Mouse (Mus musculus) kidney, adult 2 months (tissue): ENCODE data around the gene Higd1b. TPM values are rescaled to one million over a fixed set of nuclear protein-coding genes. Genes with fewer than 3 reads are reported as not detected.

Experiments
- DNase-seq: peaks from one replicate; pipeline ENCODE4 v3.0.0; 2021
- H3K27ac ChIP-seq: fragments of 200-500 bp; 2 replicates; pipeline ENCODE4 v1.5.1; 2012; ENCODE audit warnings: low read depth, low read length, control low read depth, inconsistent platforms; ENCODE audit not compliant: insufficient read depth
- H3K27me3 ChIP-seq: fragments of 200-500 bp; replicated peaks from 2 replicates; pipeline ENCODE4 v1.6.1; 2012; ENCODE audit warnings: mild to moderate bottlenecking, moderate library complexity, low read length, inconsistent platforms; ENCODE audit not compliant: control insufficient read depth, insufficient read depth
- H3K36me3 ChIP-seq: fragments of 200-500 bp; 2 replicates; pipeline ENCODE4 v1.6.1; 2012; ENCODE audit warnings: mild to moderate bottlenecking, moderate library complexity, low read length, inconsistent platforms; ENCODE audit not compliant: control insufficient read depth, insufficient read depth
- H3K4me1 ChIP-seq: fragments of 200-500 bp; 2 replicates; pipeline ENCODE4 v1.6.1; 2011; ENCODE audit warnings: low read length; ENCODE audit not compliant: control insufficient read depth, insufficient read depth
- H3K4me3 ChIP-seq: fragments of 200-500 bp; 2 replicates; pipeline ENCODE4 v1.5.1; 2011; ENCODE audit warnings: mild to moderate bottlenecking, low read depth, low read length, control low read depth; ENCODE audit not compliant: insufficient read depth
- CTCF ChIP-seq: fragments of 200-500 bp; conservative IDR thresholded peaks from 2 replicates; pipeline ENCODE4 v1.5.1; 2011; ENCODE audit warnings: low read depth, mild to moderate bottlenecking, control low read depth, low read length, moderate library complexity, mixed read lengths; ENCODE audit not compliant: insufficient read depth, insufficient read length
- POLR2A ChIP-seq: fragments of 200-500 bp; IDR thresholded peaks from one replicate; pipeline ENCODE4 v1.6.1; 2011; ENCODE audit warnings: low read depth, low read length, control low read depth
- WGBS: fragments of 180-500 bp; shearing (Covaris S2); methylation state at CpG from one replicate; pipeline ENCODE4 v1.1.7; 2018; 5-methylcytosine and 5-hydroxymethylcytosine counted together
- polyA plus RNA-seq: library from polyadenylated mRNA; depleted of rRNA; stranded (reverse); fragments of >200 nt; gene quantifications from 2 replicates; pipeline ENCODE4 v1.2.3, GENCODE M21; 2012

Gene Higd1b
- polyA plus RNA-seq, 1 experiment: 4.1 TPM

DNA sequence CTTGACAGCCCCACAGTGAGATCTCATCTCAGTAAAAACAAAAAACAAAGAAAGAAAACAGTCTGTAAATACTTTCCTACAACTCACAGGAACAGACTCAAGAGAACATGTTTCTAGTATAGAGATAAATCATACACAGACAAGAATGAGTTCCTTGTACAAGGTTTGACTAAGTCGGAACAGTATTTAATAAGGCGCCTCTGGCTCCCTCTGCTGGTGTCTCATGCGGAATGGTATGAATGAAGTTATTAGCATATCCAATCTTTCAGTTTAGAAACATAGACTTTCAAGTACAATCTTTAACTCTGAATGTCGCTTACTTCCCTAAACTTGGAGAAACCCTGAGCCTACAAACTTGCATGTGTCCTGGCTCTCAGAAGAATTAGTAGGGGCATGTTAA lies 28.6 kb downstream of the Higd1b start:
- Histone ChIP-seq H3K36me3 (peaks cover 2% of the 10 kb centered on the region), H3K4me3 (no peak overlapping the region), H3K27ac (no peak overlapping the region), H3K27me3 (no peaks in the 10 kb centered on the region), H3K4me1 (no peaks in the 10 kb centered on the region)
- TF ChIP-seq CTCF: peak; percentile 53
- TF ChIP-seq POLR2A: no peak
- 22% methylated on average over 4 of the region's 4 CpGs for WGBS
- DNase-seq: peak; percentile 74

- H3K4me1 ChIP-seq: no peaks in the 10 kb centered on the region
- no peaks in the 10 kb centered on the region for H3K27me3 ChIP-seq
- DNase-seq: no peak
- peaks cover under 1% of the 10 kb centered on the region; the same call in 1 of the 2 replicates for H3K36me3 ChIP-seq
- no peak for TF ChIP-seq POLR2A
- no peak for TF ChIP-seq CTCF
- H3K27ac ChIP-seq: no peak overlapping the region
- no peak overlapping the region for H3K4me3 ChIP-seq
- 87% methylated on average over 7 of the region's 7 CpGs for WGBS
Observed at GRCm38 (mm10) chr11:102874801-102875334, 39.2 kb downstream of the Higd1b start.

- no peaks in the 10 kb centered on the region for H3K27me3 ChIP-seq
- TF ChIP-seq CTCF (no peak), POLR2A (no peak)
- H3K4me1 ChIP-seq: peaks cover 3% of the 10 kb centered on the region; the same call in 1 of the 2 replicates
- DNase-seq: no peak
- H3K4me3 ChIP-seq: no peak overlapping the region
- WGBS: 46% methylated on average over 2 of the region's 2 CpGs
- no peak overlapping the region for H3K27ac ChIP-seq
- H3K36me3 ChIP-seq: no peaks in the 10 kb centered on the region
Observed at GRCm38 (mm10) chr11:102879558-102879957, 43.9 kb downstream of the Higd1b start.

DNA sequence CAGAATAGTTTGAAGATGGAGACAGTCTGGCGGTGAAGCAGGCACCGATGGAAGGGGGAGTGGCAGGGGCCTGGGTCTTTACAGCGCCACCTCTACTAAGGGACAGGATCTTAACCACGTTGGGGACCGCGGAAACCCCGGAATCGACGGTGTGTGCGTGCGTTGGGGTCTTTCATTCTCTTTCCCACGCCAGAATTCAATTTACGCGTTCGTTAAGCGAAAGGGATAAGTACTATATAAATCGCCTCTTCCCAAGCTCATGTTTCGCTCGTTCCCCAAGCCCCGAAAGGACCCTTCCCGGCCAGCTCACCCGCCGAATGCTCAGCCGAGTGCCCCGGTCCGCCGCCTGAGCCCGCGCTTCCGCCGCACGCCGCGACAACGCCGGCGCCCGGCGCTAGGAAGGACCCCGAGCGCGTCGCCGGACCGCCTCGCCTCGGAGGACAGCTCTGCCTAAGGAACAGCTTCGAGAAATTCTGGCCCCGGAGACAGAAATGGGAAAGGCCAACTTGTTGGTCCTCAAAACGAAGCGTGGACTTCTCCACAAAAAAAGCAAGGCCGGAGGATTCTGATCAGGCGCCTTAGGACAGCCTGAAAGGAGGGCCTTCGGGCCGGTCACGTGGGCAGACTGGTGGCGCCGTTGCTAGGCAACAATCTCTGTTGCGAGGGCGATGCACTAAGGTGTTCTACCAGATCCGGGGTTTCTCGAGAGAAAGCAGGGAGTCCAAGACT lies 45.1 kb downstream of the Higd1b start, which contains the start of the genes Eftud2 and Ccdc103:
TSS of gene Eftud2 (minus strand) at position 401 of the 729 bp plus-strand sequence.
TSS of gene Ccdc103 (plus strand) at position 620 of the 729 bp plus-strand sequence.
- no peaks in the 10 kb centered on the region for H3K36me3 ChIP-seq
- peak; percentile 96 for DNase-seq
- WGBS: under 1% methylated on average over 62 of the region's 62 CpGs
- peak within 1 kb of the TSS; percentile 97 for H3K27ac ChIP-seq
- TF ChIP-seq CTCF (no peak), POLR2A (no peak)
- H3K27me3 ChIP-seq: no peaks in the 10 kb centered on the region
- peak within 1 kb of the TSS; percentile 74 for H3K4me3 ChIP-seq
- peaks cover 3% of the 10 kb centered on the region; the same call in 1 of the 2 replicates for H3K4me1 ChIP-seq

DNA sequence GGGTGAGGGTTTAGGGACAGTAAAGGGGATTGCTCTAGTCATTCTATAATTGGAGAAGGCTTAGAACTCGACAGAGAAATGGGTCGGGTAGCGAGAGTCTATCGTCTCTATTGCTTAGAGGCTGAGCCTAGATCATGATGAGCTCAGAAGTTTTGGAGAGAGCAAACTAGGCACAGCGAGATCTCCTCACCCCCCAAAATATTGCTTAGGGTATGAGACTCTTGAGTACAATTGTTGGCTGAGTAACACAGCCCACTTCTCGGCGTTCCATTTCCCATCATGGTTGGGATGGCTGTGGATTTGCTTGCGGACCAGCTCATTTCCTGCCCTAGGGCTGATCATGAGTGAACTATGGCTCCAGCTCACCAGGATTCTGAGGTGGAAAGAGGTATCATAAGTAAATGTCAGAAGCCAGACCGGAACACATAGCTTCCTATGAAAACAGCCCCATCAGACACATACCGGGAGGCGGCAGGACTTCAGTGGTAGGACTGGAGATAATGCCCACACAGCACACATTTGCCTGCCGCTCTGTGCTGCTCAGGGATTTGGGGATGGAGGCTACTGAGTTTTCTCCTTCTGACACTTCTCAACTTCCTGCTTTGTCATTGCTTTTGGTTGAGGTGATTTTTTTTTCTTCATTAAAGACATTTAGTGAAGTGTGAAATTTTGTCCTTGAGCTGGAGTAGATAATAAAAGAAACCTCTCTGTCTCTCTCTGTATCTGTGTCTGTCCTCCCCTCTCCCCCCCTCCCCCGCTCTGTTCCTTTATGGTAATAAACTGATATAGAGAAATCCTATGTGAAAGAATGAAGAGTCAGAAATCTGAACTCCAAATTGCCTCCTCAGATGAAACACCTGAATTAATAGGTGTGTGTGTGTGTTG lies 45.9 kb downstream of the Higd1b start:
- TF ChIP-seq POLR2A (no peak), CTCF (no peak)
- no peaks in the 10 kb centered on the region for H3K27me3 ChIP-seq
- WGBS: 16% methylated on average over 13 of the region's 13 CpGs
- DNase-seq: peak; percentile 8
- no peak overlapping the region; the same call in 1 of the 2 replicates for H3K27ac ChIP-seq
- H3K4me3 ChIP-seq: peak overlapping the region; percentile 74
- H3K4me1 ChIP-seq: peaks cover 3% of the 10 kb centered on the region; the same call in 1 of the 2 replicates
- H3K36me3 ChIP-seq: no peaks in the 10 kb centered on the region

DNA sequence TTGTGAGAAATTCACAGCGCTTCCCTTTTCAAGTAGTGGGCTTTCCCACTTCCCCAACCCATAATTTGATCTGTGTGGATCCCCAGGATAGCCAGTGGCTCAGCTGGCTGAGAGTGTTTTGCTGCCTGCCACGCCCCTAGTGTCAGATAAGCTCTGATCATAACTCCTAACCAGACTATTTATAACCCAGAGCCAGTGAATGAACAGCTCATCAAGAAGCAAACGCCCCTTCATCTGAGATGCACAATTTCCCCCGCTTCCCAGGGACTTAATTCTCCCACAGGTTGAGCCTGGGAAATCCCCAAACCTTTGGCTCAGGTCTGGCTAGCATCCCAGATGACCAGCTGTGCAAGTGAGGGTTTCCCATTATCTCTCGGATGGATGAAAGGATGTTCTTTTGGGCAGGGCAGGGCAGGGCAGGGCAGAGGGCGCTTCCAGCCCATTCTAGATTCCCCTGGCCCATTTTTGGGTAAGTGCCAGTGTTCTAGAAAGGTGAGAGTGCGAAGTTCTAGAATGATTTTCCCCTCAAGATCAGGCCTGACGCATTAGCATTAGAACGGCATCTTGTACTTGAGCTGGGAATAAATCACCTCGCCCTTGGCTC lies 49.1 kb downstream of the Higd1b start, which contains the start of gene Fam187a:
TSS of gene Fam187a (plus strand) at position 554 of the 604 bp plus-strand sequence.
- no peak within 1 kb of the TSS for H3K4me3 ChIP-seq
- DNase-seq: no peak
- 60% methylated on average over 10 of the region's 10 CpGs for WGBS
- peaks cover 3% of the 10 kb centered on the region; the same call in 1 of the 2 replicates for H3K4me1 ChIP-seq
- H3K27me3 ChIP-seq: no peaks in the 10 kb centered on the region
- H3K36me3 ChIP-seq: no peaks in the 10 kb centered on the region
- TF ChIP-seq POLR2A (no peak), CTCF (no peak)
- no peak within 1 kb of the TSS for H3K27ac ChIP-seq
